Mouse (Mus musculus) layer of hippocampus, adult 9-10 months (tissue): ENCODE measurements around the gene E2f1.

ENCODE experiments used
- DNase-seq: peaks from one replicate; pipeline ENCODE4 v3.0.0; 2022; ENCODE audit warnings: low spot score

The E2f1 gene

GRCm38 (mm10) chr2:154551927-154552326, 17.8 kb downstream of the E2f1 start:
- no peak for DNase-seq

- DNase-seq, result no peak
Measured at GRCm38 (mm10) chr2:154551476-154551875, 18.2 kb downstream of the E2f1 start, which contains the start of gene Actl10. TSS of gene Actl10 (plus strand) at chr2:154551776.

GRCm38 (mm10) chr2:154550937-154551336, 18.8 kb downstream of the E2f1 start:
- no peak for DNase-seq

- DNase-seq, result no peak
Measured at GRCm38 (mm10) chr2:154549886-154550189, 19.9 kb downstream of the E2f1 start.

- no peak for DNase-seq
Measured at GRCm38 (mm10) chr2:154549127-154549885, 20.4 kb downstream of the E2f1 start.

GRCm38 (mm10) chr2:154548688-154549087, 21.0 kb downstream of the E2f1 start:
- DNase-seq, result no peak

GRCm38 (mm10) chr2:154546711-154547110, 23.0 kb downstream of the E2f1 start, which contains the start of gene 1700003F12Rik:
TSS of gene 1700003F12Rik (plus strand) at chr2:154547085.
- no peak for DNase-seq

GRCm38 (mm10) chr2:154543567-154544347, 25.9 kb downstream of the E2f1 start:
- DNase-seq, result no peak

GRCm38 (mm10) chr2:154541630-154542029, 28.1 kb downstream of the E2f1 start:
- DNase-seq, result no peak

- DNase-seq, result no peak
Measured at GRCm38 (mm10) chr2:154539720-154540119, 30.0 kb downstream of the E2f1 start.

- no peak for DNase-seq
Measured at GRCm38 (mm10) chr2:154538710-154539109, 31.0 kb downstream of the E2f1 start.

GRCm38 (mm10) chr2:154538310-154538709, 31.4 kb downstream of the E2f1 start:
- DNase-seq, result no peak

GRCm38 (mm10) chr2:154534704-154535270, 34.9 kb downstream of the E2f1 start:
- no peak for DNase-seq

- DNase-seq, result no peak
Measured at GRCm38 (mm10) chr2:154532888-154533287, 36.8 kb downstream of the E2f1 start.

- DNase-seq, result no peak
Measured at GRCm38 (mm10) chr2:154526531-154526930, 43.2 kb downstream of the E2f1 start.

- DNase-seq, result no peak
Measured at GRCm38 (mm10) chr2:154525285-154525684, 44.4 kb downstream of the E2f1 start.

GRCm38 (mm10) chr2:154522334-154522733, 47.4 kb downstream of the E2f1 start:
- no peak for DNase-seq

GRCm38 (mm10) chr2:154521449-154521848, 48.2 kb downstream of the E2f1 start:
- DNase-seq, result no peak

GRCm38 (mm10) chr2:154517424-154517823, 52.3 kb downstream of the E2f1 start:
- DNase-seq, result no peak

GRCm38 (mm10) chr2:154516944-154517343, 52.7 kb downstream of the E2f1 start:
- no peak for DNase-seq

- no peak for DNase-seq
Measured at GRCm38 (mm10) chr2:154510141-154510540, 59.6 kb downstream of the E2f1 start.
